Mouse (Mus musculus) bone marrow macrophage, adult 2 months (primary cell): ENCODE results near the gene Trappc13. TPM values are rescaled to one million over a fixed set of nuclear protein-coding genes. Genes with fewer than 3 reads are reported as not detected.
"Not testable (repeated sequence)": the region's sequence is repeated elsewhere in the genome, so short reads cannot be mapped to it uniquely, and the experiment has no call there.

ENCODE experiments used
- H3K27ac ChIP-seq: 2 replicates; pipeline ENCODE4 v1.5.1; 2012; ENCODE audit warnings: low read depth, low read length; ENCODE audit not compliant: insufficient read depth
- H3K4me1 ChIP-seq: 2 replicates; pipeline ENCODE4 v1.6.1; 2012; ENCODE audit warnings: low read length; ENCODE audit not compliant: control insufficient read depth, insufficient read depth
- H3K4me3 ChIP-seq: 2 replicates; pipeline ENCODE4 v1.5.1; 2012; ENCODE audit warnings: mild to moderate bottlenecking, low read length, moderate library complexity; ENCODE audit not compliant: insufficient read depth
- CTCF ChIP-seq: IDR thresholded peaks from 2 replicates; pipeline ENCODE4 v1.5.1; 2012; ENCODE audit warnings: low read depth, mild to moderate bottlenecking, low read length, moderate library complexity
- POLR2A ChIP-seq: IDR thresholded peaks from 2 replicates; pipeline ENCODE4 v1.6.1; 2012; ENCODE audit warnings: mild to moderate bottlenecking, low read depth, low read length, borderline replicate concordance
- polyA plus RNA-seq: library from polyadenylated mRNA; stranded (reverse); fragments of >200 nt; gene quantifications from 2 replicates; pipeline ENCODE4 v1.2.4, GENCODE M21; 2012; ENCODE audit not compliant: missing spikeins, insufficient read depth, insufficient read length

Trappc13 gene
- 28.1 and 33.0 TPM in 2 replicates for polyA plus RNA-seq

GRCm38 (mm10) chr13:104177796-104178649 lies at the start of gene Trappc13:
TSS of gene Trappc13 (minus strand) at chr13:104178469.
- Histone ChIP-seq H3K4me3 (peak within 1 kb of the TSS; percentile 99), H3K27ac (peak within 1 kb of the TSS; percentile 82), H3K4me1 (peaks cover 4% of the 10 kb centered on the region; the same call in 1 of the 2 replicates)
- TF ChIP-seq POLR2A, result no peak
- no peak for TF ChIP-seq CTCF

GRCm38 (mm10) chr13:104227478-104227877 lies 49.2 kb upstream of the Trappc13 start:
- peak overlapping the region; percentile 82 for H3K4me3 ChIP-seq
- peak overlapping the region; percentile 7; the same call in 1 of the 2 replicates for H3K27ac ChIP-seq
- TF ChIP-seq CTCF (no peak), POLR2A (no peak)
- H3K4me1 ChIP-seq, result 0 out of 2 replicates have a peak, but pooled peaks cover 2% of the 10 kb centered on the region

- H3K4me3 ChIP-seq, result no peak overlapping the region
- H3K4me1 ChIP-seq, result no peaks in the 10 kb centered on the region
- TF ChIP-seq POLR2A (no peak), CTCF (no peak)
- H3K27ac ChIP-seq, result no peak overlapping the region
These were observed 26.0 kb upstream of the Trappc13 start for GRCm38 (mm10) chr13:104204313-104204712.

- H3K4me3 ChIP-seq, H3K27ac ChIP-seq, H3K4me1 ChIP-seq: not testable (repeated sequence)
These were observed 17.6 kb upstream of the Trappc13 start for GRCm38 (mm10) chr13:104195891-104196290.

- TF ChIP-seq POLR2A, result no peak
- no peak for TF ChIP-seq CTCF
These were observed 9.1 kb upstream of the Trappc13 start for GRCm38 (mm10) chr13:104187357-104187756.

GRCm38 (mm10) chr13:104179176-104179888 lies 1.1 kb upstream of the Trappc13 start:
- Histone ChIP-seq H3K4me1 (peaks cover 4% of the 10 kb centered on the region; the same call in 1 of the 2 replicates), H3K4me3 (peak overlapping the region; percentile 99), H3K27ac (no peak overlapping the region)
- TF ChIP-seq POLR2A, result no peak
- TF ChIP-seq CTCF, result no peak

More at GRCm38 (mm10) chr13:104187357-104187756, 9.1 kb upstream of the Trappc13 start:
- Histone ChIP-seq H3K27ac (no peak overlapping the region), H3K4me1 (no peaks in the 10 kb centered on the region; the same call in 1 of the 2 replicates), H3K4me3 (no peak overlapping the region)

- Histone ChIP-seq H3K4me1 (peaks cover 4% of the 10 kb centered on the region; the same call in 1 of the 2 replicates), H3K4me3 (peak within 1 kb of the TSS; percentile 99), H3K27ac (peak within 1 kb of the TSS; percentile 82)
- TF ChIP-seq CTCF (no peak), POLR2A (peak; percentile 75; the same call in 1 of the 2 replicates)
These were observed 417 bp upstream of the Trappc13 start, which contains the start of gene Trim23 for GRCm38 (mm10) chr13:104178650-104179121. TSS of gene Trim23 (plus strand) at chr13:104178797.

- TF ChIP-seq CTCF, result no peak
- no peak for TF ChIP-seq POLR2A
- peak overlapping the region; percentile 42 for H3K4me3 ChIP-seq
These were observed 1.4 kb downstream of the Trappc13 start for GRCm38 (mm10) chr13:104176874-104177273.

GRCm38 (mm10) chr13:104172498-104172897 lies 5.8 kb downstream of the Trappc13 start:
- Histone ChIP-seq H3K4me3 (no peak overlapping the region), H3K27ac (no peak overlapping the region), H3K4me1 (peaks cover 4% of the 10 kb centered on the region; the same call in 1 of the 2 replicates)
- TF ChIP-seq CTCF (no peak), POLR2A (no peak)

More at GRCm38 (mm10) chr13:104176874-104177273, 1.4 kb downstream of the Trappc13 start:
- Histone ChIP-seq H3K27ac (no peak overlapping the region), H3K4me1 (peaks cover 4% of the 10 kb centered on the region; the same call in 1 of the 2 replicates)
